Mouse (Mus musculus): ENCODE results near the gene Kdm7a. TPM values are rescaled to one million over a fixed set of nuclear protein-coding genes. Genes with fewer than 3 reads are reported as not detected.

The Kdm7a gene
- 33.9 TPM for polyA plus RNA-seq (2017; shearing (Covaris generic))

DNA sequence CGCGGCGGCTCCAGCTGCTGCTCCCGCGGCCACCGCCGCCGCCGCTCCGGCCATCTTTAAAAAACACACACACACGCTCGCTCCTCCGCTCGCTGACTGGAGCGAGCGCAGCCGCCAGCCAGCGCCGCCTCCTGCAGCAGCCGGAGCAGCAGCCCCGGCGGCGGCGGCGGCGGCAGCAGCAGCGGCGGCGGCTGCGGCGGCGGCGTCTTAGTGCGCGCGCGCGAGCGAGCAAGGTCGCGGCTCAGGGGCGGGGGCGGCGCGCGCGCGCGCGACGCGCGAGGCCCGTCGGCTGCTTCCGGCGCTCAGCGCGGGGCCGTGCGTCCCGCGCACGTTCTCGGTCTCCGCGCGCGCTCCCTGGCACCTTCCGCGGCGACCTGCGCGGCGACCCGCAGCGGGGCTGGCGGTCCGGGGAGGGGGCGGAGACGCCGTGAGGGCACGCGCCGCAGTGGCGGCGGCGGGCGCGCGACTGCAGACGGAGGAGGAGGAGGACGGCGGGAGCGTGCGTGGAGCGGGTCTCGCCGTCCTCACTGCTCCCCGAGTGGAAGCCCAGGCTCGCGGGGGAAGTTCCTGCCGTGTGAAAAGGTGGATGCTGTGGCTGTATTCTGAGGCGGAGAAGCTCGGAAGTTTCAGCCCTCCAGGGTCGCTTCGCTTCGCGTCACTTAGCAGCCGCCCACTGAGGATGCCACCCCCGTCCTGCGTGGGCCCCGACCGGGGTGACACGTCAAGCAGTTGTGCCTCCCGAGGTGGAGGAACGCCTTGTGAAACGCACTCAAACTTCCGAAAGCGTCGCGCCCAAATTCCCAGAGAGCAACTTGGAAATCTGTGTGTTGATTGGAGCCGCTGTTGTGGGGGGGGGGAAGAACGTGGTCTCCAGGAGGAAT, at the start of gene Kdm7a:
Gene Kdm7a (minus strand): TSS at position 209 of the 881 bp plus-strand sequence.

DNA sequence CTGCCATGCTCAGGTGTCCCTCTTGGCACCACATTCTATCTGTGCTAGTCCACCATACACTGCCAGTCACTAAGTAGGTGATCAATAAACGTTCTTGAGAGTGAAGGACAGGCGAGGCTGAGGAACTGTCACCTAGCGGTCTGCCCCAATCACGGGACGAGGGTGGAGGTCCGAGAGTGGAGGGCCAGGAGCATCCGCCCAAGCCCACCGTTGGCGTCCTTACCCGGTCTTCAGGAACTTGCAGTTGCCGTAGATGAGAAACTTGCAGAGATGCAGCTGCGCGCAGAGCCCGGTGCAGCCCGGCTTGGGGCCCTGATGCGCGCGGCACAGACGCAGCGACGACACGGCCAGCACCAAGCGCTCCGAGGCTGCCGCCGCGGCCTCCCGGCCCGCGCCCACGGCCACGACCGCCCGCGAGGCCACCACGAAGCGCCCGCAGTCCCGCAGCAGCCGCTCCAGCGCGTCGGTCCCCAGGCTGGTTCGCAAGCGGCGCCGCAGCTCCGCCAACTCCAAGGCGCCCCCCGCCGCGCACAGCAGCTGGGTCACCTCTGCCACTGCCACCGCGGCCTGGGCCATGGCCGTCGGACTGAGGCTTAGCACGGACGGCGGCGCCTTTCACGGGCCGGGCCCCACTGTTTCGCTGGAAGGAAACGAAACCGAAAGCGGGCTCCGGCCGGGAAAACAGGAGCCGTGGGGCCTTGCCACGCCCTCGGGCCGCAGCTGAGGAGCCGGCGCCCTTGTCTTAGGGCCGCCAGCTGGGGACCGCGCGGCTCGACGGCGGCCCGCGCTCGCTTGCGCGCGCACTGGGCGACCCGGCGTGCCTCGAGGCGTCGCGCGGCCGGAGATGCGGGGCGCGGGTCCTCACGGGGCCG, 88.8 kb downstream of the Kdm7a start, which contains the start of gene Parp12:
Gene Parp12 (minus strand): TSS at position 766 of the 872 bp plus-strand sequence.

Other genes with a start within 250 kb of the Kdm7a start
- 11.7 TPM for gene Parp12, start 88.4 kb downstream of the Kdm7a start, polyA plus RNA-seq (2017; shearing (Covaris generic))
- 41.0 TPM for gene Slc37a3, start 170.9 kb upstream of the Kdm7a start, polyA plus RNA-seq (2017; shearing (Covaris generic))
- 38.6 TPM for gene Rab19, start 174.4 kb upstream of the Kdm7a start, polyA plus RNA-seq (2017; shearing (Covaris generic))
- gene Mkrn1, start 213.7 kb upstream of the Kdm7a start, polyA plus RNA-seq (2017; shearing (Covaris generic)), result 167 TPM

All from CD4-positive, CD25-positive, alpha-beta regulatory T cell (primary cell).